Mouse (Mus musculus) bone marrow macrophage, adult 2 months (primary cell): ENCODE results near the gene Lrrc1.

Experiments
- CTCF ChIP-seq: IDR thresholded peaks from 2 replicates; pipeline ENCODE4 v1.5.1; 2012; ENCODE audit warnings: low read depth, mild to moderate bottlenecking, low read length, moderate library complexity
- POLR2A ChIP-seq: IDR thresholded peaks from 2 replicates; pipeline ENCODE4 v1.6.1; 2012; ENCODE audit warnings: mild to moderate bottlenecking, low read depth, low read length, borderline replicate concordance

DNA sequence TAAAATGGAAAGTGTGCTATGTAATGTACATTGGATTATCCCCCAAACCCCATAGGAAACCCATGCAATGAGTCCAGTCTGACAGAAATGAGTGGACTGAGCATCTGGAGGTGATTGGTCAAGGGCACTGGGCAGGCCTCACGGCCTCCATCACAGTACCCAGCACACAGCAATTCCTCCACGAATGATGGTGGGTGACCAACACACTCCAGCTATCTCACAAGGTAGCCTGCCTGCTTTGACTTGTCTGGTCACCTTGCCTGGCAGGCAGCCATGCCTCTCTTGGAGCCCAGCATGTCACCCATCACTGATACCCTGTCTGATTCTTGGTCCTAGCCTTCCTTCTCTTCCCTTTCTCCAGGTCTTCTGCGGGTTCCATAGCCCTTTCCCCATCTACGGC lies 128.2 kb downstream of the Lrrc1 start:
- TF ChIP-seq POLR2A (no peak), CTCF (no peak)
